Mouse (Mus musculus): Measurements from ENCODE around the gene Clec4f. TPM values are rescaled to one million over a fixed set of nuclear protein-coding genes. Genes with fewer than 3 reads are reported as not detected.

The Clec4f gene
- polyA plus RNA-seq, 1 experiment from 2014 or later, result not detected

Other genes starting within 250 kb of the Clec4f start
- 68.1 and 72.4 TPM in 2 replicates for gene Tet3, start 197.1 kb downstream of the Clec4f start, polyA plus RNA-seq (2015; fragmentation: Nextera tagmentation; extraction: Ambion mirVana)
- gene Dguok, start 149.2 kb downstream of the Clec4f start, polyA plus RNA-seq (2015; fragmentation: Nextera tagmentation; extraction: Ambion mirVana), result 63.7 and 71.9 TPM in 2 replicates
- 1.5 and 2.1 TPM in 2 replicates for gene Actg2, start 119.9 kb downstream of the Clec4f start, polyA plus RNA-seq (2015; fragmentation: Nextera tagmentation; extraction: Ambion mirVana)
- gene Stambp, start 83.5 kb downstream of the Clec4f start, polyA plus RNA-seq (2015; fragmentation: Nextera tagmentation; extraction: Ambion mirVana), result 48.6 and 55.3 TPM in 2 replicates
- not detected in 2 replicates for gene Cd207, start 21.7 kb upstream of the Clec4f start, polyA plus RNA-seq (2015; fragmentation: Nextera tagmentation; extraction: Ambion mirVana)
- 0.32 and 0.46 TPM in 2 replicates for gene Vax2, start 55.1 kb upstream of the Clec4f start, polyA plus RNA-seq (2015; fragmentation: Nextera tagmentation; extraction: Ambion mirVana)
- gene Atp6v1b1, start 86.8 kb upstream of the Clec4f start, polyA plus RNA-seq (2015; fragmentation: Nextera tagmentation; extraction: Ambion mirVana), result not detected in 2 replicates
- gene Ankrd53, start 106.5 kb upstream of the Clec4f start, polyA plus RNA-seq (2015; fragmentation: Nextera tagmentation; extraction: Ambion mirVana), result 0.17 and 0.21 TPM in 2 replicates
- gene Tex261, start 119.6 kb upstream of the Clec4f start, polyA plus RNA-seq (2015; fragmentation: Nextera tagmentation; extraction: Ambion mirVana), result 61.7 and 64.4 TPM in 2 replicates
- gene Nagk, start 138.8 kb upstream of the Clec4f start, polyA plus RNA-seq (2015; fragmentation: Nextera tagmentation; extraction: Ambion mirVana), result 85.3 and 88.1 TPM in 2 replicates
- 29.7 and 35.8 TPM in 2 replicates for gene Paip2b, start 175.6 kb upstream of the Clec4f start, polyA plus RNA-seq (2015; fragmentation: Nextera tagmentation; extraction: Ambion mirVana)
- 96.5 TPM in 2 replicates for gene Zfp638, start 210.9 kb upstream of the Clec4f start, polyA plus RNA-seq (2015; fragmentation: Nextera tagmentation; extraction: Ambion mirVana)

Measured in midbrain, embryonic 13.5 days (tissue).